Mouse (Mus musculus) left cerebral cortex, adult 11 months (tissue): ENCODE measurements at regions not wholly inside any gene's neighbourhood (a gene's known extent, or its start where the extent isn't known, plus 50 kb on each side); places are given as distances from the start of the nearest gene placed in this dataset.

Experiments used
- DNase-seq: peaks from one replicate; pipeline ENCODE4 v3.0.0; 2022; ENCODE audit warnings: low spot score

DNA sequence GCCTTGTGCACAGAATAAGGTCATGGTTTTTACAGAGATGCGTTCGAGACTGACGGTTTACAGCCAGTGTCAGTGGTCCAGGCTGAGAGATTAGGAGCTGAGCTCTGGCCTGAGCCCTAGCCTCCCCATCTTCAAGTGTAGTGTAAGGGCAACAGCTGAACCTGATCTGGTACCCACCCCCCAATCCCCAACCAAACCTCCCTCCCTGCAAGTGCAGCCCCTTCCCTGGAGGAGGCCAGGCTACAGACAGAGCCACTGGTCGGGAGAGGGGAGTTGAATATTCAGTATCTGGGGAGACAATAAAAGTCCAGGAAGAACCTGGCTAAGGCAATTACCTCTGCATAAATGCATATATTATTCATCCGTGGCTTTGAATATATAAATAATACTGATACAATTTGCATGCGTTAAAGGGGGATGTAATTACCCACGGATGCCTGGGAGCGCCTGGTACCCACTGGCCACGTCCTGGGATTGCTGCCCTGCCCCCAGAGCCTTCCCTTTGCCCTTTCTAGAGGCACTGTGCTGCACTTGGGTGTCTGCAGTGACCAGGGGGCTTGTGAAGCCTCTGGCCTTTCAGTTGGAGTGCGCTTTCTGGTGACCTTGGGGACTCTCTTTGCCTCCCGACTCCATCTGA lies 95.5 kb upstream of the Mvb12b start:
- DNase-seq = no peak

DNA sequence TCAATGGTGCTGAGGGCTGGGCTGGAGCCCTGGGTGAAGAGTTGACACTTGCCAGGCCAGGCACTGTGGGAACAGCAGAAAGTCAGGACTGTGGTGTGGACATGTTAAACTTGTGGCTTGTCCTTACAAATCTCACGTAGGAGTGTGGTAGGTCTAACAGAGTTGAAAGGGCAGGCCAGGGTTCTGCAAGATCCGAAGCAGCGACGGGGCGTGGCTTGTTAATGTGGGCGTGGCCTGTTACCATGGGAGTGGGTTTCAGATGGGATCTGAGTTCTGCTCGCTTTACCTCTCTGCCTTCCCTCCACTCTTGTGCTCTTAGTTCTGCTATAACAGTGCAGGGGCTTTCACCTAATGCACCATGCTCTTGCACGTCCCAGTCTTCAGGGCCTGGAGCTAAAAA lies 94.2 kb upstream of the Mvb12b start:
- no peak for DNase-seq

DNA sequence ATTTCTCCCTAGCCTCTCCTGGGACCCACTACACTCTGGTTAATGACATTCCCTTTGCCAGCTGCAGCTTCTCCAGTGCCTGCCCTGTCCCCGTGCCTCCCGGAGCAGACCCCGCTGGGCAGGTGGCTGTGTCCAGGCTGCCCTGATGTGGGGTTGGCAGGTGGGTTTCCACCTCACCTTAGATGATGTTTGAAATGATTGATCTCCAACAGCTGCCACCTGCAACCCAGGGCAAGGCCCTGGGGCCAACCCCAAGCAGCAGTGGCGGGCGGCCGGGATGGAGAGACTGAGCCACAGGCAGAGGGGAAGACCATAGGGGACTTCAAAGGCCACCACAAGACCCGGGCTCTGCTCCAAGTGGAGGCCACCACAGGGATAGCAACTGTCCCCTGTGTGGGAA lies 93.6 kb upstream of the Mvb12b start:
- no peak for DNase-seq

GRCm38 (mm10) chr2:33980884-33981283 lies 93.1 kb upstream of the Mvb12b start:
- DNase-seq = no peak

GRCm38 (mm10) chr2:33979276-33979675 lies 91.5 kb upstream of the Mvb12b start:
- no peak for DNase-seq

- no peak for DNase-seq
Observed at GRCm38 (mm10) chr2:33978550-33978949, 90.8 kb upstream of the Mvb12b start.

- DNase-seq = no peak
Observed at GRCm38 (mm10) chr2:33977576-33978352, 90.0 kb upstream of the Mvb12b start.

- DNase-seq = no peak
Observed at GRCm38 (mm10) chr2:33977151-33977550, 89.4 kb upstream of the Mvb12b start.

- no peak for DNase-seq
Observed at GRCm38 (mm10) chr2:33976183-33976582, 88.4 kb upstream of the Mvb12b start.

DNA sequence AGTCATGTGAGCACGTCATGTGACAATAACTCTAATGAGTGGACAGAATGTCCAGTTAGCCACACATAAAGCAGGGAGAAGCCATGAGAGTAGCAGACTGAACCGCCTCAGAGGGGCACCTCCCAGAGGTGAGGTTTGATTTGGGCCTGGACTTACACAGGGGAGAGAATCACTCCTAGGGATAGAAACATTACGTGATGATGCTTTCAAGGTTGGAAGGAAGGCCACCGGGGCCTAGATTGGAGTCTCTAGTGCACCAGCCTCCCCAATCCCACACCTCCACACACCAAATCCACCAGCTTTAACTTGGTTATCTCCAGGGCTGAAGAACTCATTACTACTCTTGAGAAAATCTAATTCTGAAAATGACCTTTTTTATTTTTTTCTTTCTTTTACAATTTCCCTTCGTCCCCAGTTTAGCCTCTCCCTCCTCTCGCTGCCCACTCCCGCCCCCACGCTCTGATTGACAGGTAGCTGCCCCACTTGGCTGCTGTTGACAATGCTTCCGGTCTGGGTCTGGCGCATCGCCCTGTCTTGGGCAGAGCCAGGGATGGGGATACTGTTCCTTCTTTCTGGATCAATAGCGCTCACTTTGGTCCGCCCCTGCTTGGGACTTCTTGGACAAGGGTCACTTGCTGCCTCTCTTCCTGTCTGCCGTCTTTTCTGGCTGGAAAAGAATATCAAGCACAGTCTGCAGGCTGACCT lies 87.8 kb upstream of the Mvb12b start:
- DNase-seq = no peak

DNA sequence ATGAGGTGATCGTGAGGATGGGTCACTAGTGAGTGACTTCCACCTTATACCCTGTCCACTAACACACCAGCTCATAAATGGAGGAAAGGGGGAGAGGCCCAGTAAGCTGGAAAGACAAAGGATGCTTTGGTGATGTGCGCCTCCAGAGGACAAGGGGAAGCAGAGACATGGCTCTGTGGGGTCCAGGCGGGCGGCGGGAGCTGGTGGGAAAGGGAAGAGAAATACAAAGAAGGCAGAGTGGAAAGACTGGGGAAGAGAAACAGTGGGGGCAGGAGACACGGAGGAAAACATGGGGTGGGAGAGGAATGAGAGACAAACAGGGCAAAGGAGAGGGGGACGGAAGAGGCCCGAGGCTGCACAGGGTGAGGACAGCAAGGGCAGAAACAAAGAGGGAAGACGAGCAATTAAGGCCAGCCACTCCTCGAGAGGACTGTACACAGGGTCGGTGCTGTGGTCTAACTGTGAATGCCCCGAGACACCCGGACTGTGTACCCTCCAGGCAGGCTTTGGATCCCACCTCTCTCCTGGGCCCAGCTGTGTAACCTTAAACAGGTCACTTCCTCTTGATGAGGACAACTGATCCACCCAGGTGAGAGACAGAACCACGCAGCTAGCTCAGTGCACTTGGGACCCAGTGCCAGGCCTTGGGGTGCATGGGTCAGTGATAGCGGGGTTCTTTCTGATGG lies 87.1 kb upstream of the Mvb12b start:
- DNase-seq = no peak

DNA sequence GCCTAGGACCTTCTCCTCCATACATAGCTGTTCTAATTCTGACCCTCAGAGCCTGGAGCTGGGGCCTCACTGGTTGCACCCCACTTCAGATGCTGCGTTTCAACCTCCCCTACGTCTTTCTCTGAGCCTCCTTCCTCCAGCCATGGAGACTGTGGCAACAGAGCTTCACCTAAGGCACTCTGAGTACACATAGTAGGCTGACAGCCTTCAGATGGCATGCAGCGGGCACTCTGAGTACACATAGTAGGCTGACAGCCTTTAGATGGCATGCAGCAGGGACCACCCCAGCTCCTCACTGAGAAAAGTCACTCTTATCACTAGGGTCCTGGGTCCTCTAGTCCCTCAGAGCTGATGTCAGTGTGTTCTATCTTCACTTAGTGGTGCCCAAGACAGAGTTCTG lies 86.3 kb upstream of the Mvb12b start:
- DNase-seq = no peak

DNA sequence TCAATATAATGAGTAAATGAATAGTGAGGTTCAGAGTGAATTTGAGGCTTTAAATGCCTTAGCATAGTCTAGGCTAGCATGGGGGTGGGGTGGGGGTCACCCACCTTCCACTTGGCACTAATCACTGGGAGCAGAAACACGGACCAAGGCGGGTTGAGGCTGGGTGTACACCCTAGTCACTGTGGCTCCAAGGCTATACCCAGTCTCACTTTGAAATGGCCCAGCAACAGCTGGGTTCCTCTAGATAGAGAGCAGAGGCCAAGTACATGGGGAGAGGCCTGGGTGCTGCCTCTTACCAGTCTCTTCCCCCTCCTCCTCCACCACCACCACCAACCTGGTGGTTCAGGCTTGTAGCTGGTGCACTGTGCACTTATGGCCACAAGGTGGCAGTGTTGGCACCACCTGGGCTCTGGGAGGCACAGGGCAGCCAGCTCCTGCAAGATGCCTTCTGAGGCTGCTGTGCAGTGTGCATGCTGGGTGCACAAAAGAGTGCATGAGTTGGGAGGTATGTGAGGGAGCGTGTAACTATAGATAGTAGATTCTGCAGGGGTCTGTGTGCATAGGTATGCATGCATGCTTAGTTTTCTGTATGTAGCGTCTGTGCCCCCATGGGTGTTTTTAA lies 85.6 kb upstream of the Mvb12b start:
- DNase-seq = peak; percentile 75

- DNase-seq = no peak
Observed at GRCm38 (mm10) chr2:33966984-33967421, 79.3 kb upstream of the Mvb12b start.

GRCm38 (mm10) chr2:33966389-33966983 lies 78.7 kb upstream of the Mvb12b start:
- DNase-seq = no peak

DNA sequence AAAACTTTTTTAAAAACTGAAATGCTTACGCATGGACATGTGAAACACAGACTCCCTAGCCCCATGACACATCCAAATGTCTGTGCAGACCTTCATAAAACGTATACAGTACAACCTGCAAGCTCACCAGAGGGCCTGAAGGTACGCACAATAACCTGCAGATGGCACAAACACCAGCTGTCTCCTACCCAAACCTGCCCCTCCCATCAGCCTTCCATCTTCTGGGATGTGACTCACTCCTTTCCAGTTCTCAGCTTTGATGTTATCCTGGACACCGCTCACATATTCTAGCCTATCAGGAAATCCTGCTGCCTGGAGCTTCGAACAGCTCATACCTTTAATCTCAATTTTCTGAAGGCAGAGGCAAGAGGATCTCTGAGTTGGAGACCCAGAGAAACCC lies 76.3 kb upstream of the Mvb12b start:
- no peak for DNase-seq

GRCm38 (mm10) chr2:33962355-33963037 lies 74.8 kb upstream of the Mvb12b start:
- no peak for DNase-seq

GRCm38 (mm10) chr2:33961566-33961965 lies 73.8 kb upstream of the Mvb12b start:
- DNase-seq = no peak

- DNase-seq = no peak
Observed at GRCm38 (mm10) chr2:33957754-33958153, 70.0 kb upstream of the Mvb12b start.

DNA sequence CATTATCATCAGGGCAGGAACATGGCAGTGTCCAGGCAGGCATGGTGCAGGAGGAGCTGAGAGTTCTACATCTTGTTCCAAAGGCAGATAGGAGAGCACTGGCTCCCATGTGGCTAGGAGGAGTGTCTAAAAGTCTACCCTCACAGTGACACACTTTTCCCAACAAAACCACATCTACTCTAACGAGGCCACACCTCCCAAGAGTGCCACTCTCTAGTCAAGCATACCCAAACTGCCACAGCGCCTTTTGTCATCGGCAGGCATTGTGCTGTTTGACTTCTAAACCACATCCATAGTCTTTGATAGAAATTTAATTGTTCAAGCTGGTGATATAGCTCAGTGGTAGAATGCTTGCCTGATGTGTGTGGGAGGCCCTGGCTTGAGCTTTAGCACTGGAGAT lies 56.6 kb upstream of the Mvb12b start:
- DNase-seq = no peak

- DNase-seq = no peak
Observed at GRCm38 (mm10) chr2:33942085-33942484, 54.3 kb upstream of the Mvb12b start.
